Mouse (Mus musculus): ENCODE data around the gene Phf19. TPM values are rescaled to one million over a fixed set of nuclear protein-coding genes. Genes with fewer than 3 reads are reported as not detected.
A peak's percentile ranks its signal among the peaks of the same experiment; 100 is the strongest.

Gene Phf19
- polyA plus RNA-seq, 1 experiment = 1.8 TPM

DNA sequence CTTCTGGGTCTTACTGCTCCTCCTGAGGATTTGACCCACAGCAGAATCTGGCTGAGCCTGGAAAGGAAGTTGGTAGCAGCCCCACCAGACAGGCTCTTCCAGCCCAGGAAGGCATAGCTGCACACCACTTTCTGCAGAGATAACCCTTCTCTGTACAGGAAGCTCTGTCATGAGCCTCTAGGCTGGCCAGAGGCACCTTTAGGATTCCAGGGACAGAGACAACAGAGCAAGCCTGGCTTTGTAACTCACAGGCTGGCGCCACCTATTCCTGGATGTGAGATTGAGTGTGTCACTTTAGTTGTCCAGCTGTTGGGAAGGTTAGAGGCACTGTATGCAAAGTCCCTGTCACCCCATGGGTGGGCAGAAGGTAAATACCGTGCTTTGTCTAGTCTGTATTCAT, 1.3 kb upstream of the Phf19 start:
- H3K4me3 ChIP-seq (replicated peaks) = no peak overlapping the region
- peaks cover 25% of the 10 kb centered on the region for H3K36me3 ChIP-seq (ENCODE audit: control insufficient read depth)
- TF ChIP-seq GATA1 (IDR thresholded peaks at IDR 0.05; ENCODE audit: low read length) (no peak), TAL1 (IDR thresholded peaks at IDR 0.05; ENCODE audit: low read length) (no peak)
- peaks cover 47% of the 10 kb centered on the region for H3K27me3 ChIP-seq (ENCODE audit: control insufficient read depth)
- H3K9me3 ChIP-seq (ENCODE audit: control insufficient read depth, low read length) = no peaks in the 10 kb centered on the region
- H3K4me1 ChIP-seq (ENCODE audit: control insufficient read depth) = peaks cover 33% of the 10 kb centered on the region

DNA sequence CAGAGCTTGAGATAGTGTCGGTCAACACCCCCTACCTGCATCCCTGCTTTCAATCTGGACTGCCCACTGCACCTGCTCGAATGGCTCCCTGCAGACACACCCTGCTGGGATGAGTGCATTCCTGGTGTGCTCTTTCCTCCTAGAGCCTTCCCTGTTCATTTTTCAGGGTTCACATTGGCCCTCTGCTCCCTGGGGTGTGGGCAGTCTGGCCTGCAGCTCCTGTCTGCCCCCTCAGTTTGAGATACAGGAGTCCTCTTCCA, 927 bp upstream of the Phf19 start:
- TF ChIP-seq TAL1 (IDR thresholded peaks at IDR 0.05; ENCODE audit: low read length) (no peak), GATA1 (IDR thresholded peaks at IDR 0.05; ENCODE audit: low read length) (no peak)
- Histone ChIP-seq H3K4me3 (replicated peaks) (peak overlapping the region; percentile 68), H3K36me3 (ENCODE audit: control insufficient read depth) (peaks cover 28% of the 10 kb centered on the region), H3K9me3 (ENCODE audit: control insufficient read depth, low read length) (no peaks in the 10 kb centered on the region), H3K4me1 (ENCODE audit: control insufficient read depth) (peaks cover 33% of the 10 kb centered on the region), H3K27me3 (ENCODE audit: control insufficient read depth) (peaks cover 47% of the 10 kb centered on the region)

DNA sequence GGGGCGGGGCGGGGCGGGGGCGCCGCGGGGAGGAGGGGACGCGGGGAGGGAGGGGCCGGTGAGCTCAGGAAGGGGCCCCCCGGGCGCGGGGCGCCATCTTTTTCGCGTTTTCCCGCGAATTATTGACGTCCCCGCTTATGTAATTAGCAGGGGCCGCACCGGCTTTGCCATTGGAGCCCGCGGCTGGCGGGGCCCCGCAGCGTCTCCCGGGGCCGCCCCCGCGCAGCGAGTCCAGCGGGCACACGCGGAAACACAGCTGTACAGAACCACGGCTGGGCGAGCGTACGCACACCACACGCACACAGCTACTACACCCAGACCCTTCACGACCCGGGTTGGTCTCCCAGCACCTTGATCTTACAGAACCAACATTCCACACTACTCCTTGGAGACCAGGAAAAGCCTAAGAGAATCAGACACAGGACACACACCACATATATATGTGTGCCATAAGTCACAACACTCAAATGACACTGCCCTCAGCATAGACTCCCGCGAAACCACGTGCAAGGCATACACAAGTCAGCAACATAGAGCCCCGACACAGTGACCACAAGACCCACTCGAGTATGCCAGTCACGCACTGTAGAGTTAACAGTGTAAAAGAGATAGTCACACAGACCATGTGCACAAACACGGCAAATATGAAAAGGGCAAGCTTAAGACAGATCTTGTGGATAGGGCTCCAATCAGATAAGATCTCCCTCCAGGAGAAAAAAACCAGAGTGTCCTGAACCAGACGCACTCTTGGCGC, 420 bp upstream of the Phf19 start:
- H3K4me3 ChIP-seq (replicated peaks) = peak overlapping the region; percentile 68
- peaks cover 47% of the 10 kb centered on the region for H3K27me3 ChIP-seq (ENCODE audit: control insufficient read depth)
- peaks cover 34% of the 10 kb centered on the region for H3K36me3 ChIP-seq (ENCODE audit: control insufficient read depth)
- no peaks in the 10 kb centered on the region for H3K9me3 ChIP-seq (ENCODE audit: control insufficient read depth, low read length)
- peaks cover 33% of the 10 kb centered on the region for H3K4me1 ChIP-seq (ENCODE audit: control insufficient read depth)
- TF ChIP-seq TAL1 (IDR thresholded peaks at IDR 0.05; ENCODE audit: low read length) (no peak), GATA1 (IDR thresholded peaks at IDR 0.05; ENCODE audit: low read length) (peak; percentile 62)

DNA sequence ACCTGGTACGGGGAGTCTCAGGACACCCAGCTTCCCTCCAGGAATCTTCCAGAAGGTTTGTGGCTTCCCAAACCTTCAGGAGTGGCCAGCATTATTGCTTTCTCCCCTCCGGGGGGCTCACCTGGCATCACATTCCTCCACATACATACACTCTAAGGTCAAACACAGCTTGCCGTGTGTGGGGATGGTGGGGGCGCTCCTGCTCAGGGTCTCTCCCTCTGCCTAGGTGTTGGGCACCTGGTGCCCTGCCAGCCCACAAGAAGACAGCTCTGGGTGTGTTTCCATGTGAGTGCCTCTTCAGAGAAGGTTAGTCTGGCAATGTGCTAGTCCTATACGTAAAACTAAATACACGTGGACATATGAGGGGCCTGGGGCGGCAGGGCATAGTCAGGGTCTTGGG, 1.2 kb downstream of the Phf19 start:
- Histone ChIP-seq H3K27me3 (ENCODE audit: control insufficient read depth) (peaks cover 41% of the 10 kb centered on the region), H3K4me3 (replicated peaks) (peak overlapping the region; percentile 68)
- TF ChIP-seq TAL1 (IDR thresholded peaks at IDR 0.05; ENCODE audit: low read length) = no peak
- no peak for TF ChIP-seq GATA1 (IDR thresholded peaks at IDR 0.05; ENCODE audit: low read length)

DNA sequence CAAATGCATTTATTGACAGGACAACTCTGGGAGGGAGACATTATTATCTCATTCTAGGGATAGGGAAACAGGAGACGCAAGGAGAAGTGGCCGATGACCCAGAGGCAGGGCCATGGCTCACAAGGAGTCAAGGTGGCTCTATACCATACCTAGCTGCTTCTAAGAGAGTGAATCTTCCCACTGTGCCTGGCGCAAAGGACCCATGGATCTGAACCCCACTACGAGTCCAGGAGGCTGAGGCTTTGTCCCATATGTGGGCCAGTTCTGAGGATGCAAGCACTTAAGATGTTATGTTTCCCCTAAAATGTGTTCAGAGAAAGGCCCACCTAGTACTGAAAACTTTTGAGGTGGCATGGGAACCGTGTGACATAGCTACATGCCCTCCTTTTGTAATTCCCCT, 2.0 kb downstream of the Phf19 start:
- Histone ChIP-seq H3K9me3 (ENCODE audit: control insufficient read depth, low read length) (no peaks in the 10 kb centered on the region), H3K27me3 (ENCODE audit: control insufficient read depth) (peaks cover 34% of the 10 kb centered on the region), H3K36me3 (ENCODE audit: control insufficient read depth) (peaks cover 53% of the 10 kb centered on the region), H3K4me1 (ENCODE audit: control insufficient read depth) (peaks cover 41% of the 10 kb centered on the region), H3K4me3 (replicated peaks) (no peak overlapping the region)
- TF ChIP-seq TAL1 (IDR thresholded peaks at IDR 0.05; ENCODE audit: low read length) = no peak

More for the DNA sequence above, 1.2 kb downstream of the Phf19 start:
- H3K36me3 ChIP-seq (ENCODE audit: control insufficient read depth) = peaks cover 47% of the 10 kb centered on the region
- H3K4me1 ChIP-seq (ENCODE audit: control insufficient read depth) = peaks cover 35% of the 10 kb centered on the region
- H3K9me3 ChIP-seq (ENCODE audit: control insufficient read depth, low read length) = no peaks in the 10 kb centered on the region

DNA sequence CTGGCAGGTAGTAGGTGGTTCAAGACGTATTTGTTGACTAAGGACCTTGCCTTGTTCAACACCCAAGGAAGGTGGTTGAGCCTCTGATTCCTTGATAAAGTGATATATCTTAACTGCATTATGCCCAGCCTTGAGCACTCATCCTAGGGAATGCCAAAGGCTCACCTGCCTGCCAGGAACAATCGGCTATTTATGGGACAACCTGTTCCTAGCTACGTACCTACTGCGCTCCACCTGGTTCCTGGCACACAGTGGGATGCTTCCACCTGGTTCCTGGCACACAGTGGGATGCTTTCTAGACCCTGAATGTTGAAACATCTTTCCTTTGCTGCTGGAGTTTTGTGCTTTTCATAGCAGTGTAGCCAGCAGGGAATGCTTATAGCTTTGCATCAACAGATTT, 4.1 kb downstream of the Phf19 start:
- H3K27me3 ChIP-seq (ENCODE audit: control insufficient read depth) = peaks cover 21% of the 10 kb centered on the region
- TF ChIP-seq GATA1 (IDR thresholded peaks at IDR 0.05; ENCODE audit: low read length) = no peak
- TF ChIP-seq TAL1 (IDR thresholded peaks at IDR 0.05; ENCODE audit: low read length) = no peak
- H3K9me3 ChIP-seq (ENCODE audit: control insufficient read depth, low read length) = no peaks in the 10 kb centered on the region
- H3K36me3 ChIP-seq (ENCODE audit: control insufficient read depth) = peaks cover 60% of the 10 kb centered on the region
- peaks cover 55% of the 10 kb centered on the region for H3K4me1 ChIP-seq (ENCODE audit: control insufficient read depth)
- no peak overlapping the region for H3K4me3 ChIP-seq (replicated peaks)

DNA sequence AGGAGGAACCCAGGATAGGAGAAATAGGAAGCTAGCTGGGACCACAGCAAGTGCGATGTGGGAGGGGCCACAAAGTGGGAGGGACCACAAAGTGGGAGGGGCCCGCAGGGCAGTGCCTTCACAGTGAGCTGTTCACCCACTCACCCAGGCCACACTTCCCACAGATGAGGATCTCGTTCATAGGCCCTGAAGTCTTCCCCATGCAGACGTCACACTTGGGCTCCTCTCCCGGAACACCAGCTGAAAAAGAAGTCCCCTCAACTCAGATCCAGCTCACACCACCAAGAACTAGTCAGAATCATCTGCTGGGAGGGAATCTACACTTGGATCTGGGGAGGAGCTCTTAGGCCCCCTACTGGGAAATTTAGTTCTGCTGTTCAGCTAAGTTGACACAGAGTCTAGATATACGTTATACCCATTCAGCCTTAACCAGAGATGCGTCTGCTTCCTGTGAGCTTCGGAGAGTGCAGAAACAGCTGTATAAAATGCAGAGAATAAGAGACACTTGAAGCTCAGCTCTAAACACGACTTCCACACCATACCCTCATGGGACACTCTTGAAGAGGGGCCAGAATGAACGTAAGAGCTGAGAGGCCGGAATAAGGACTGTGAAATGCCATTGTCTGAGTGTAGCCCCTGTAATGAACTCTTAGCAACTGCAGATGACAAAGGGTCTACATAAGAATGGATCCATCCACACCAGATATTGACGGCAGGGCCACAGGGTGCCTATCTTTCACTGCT, 6.8 kb downstream of the Phf19 start:
- H3K27me3 ChIP-seq (ENCODE audit: control insufficient read depth) = no peaks in the 10 kb centered on the region
- TF ChIP-seq GATA1 (IDR thresholded peaks at IDR 0.05; ENCODE audit: low read length) (no peak), TAL1 (IDR thresholded peaks at IDR 0.05; ENCODE audit: low read length) (no peak)
- H3K4me1 ChIP-seq (ENCODE audit: control insufficient read depth) = peaks cover 50% of the 10 kb centered on the region
- no peak overlapping the region for H3K4me3 ChIP-seq (replicated peaks)
- no peaks in the 10 kb centered on the region; the same call in 1 of the 2 replicates for H3K9me3 ChIP-seq (ENCODE audit: control insufficient read depth, low read length)
- peaks cover 77% of the 10 kb centered on the region for H3K36me3 ChIP-seq (ENCODE audit: control insufficient read depth)

DNA sequence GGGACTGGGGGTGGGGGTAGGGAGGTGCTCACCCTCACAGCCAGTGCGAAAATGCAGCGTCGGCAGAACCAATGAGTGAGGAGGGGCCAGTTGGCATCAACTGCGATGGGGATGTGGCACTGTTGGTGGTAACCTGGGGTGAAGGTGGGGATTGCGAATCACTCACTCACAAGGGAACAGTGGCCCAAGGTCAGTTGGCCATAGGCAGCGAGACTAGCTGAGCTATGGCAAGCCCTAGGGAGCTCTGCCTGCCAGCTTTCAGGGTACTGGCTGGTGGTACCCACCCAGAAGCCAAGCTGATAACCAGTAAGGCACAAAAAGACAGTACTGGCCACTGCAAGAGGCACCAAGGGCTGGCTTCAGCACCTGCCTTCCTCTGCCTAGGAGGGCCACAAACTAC, 7.4 kb downstream of the Phf19 start:
- Histone ChIP-seq H3K4me3 (replicated peaks) (no peak overlapping the region), H3K9me3 (ENCODE audit: control insufficient read depth, low read length) (peaks cover 3% of the 10 kb centered on the region; the same call in 1 of the 2 replicates), H3K4me1 (ENCODE audit: control insufficient read depth) (peaks cover 48% of the 10 kb centered on the region), H3K27me3 (ENCODE audit: control insufficient read depth) (no peaks in the 10 kb centered on the region), H3K36me3 (ENCODE audit: control insufficient read depth) (peaks cover 75% of the 10 kb centered on the region)
- TF ChIP-seq GATA1 (IDR thresholded peaks at IDR 0.05; ENCODE audit: low read length) = no peak
- no peak for TF ChIP-seq TAL1 (IDR thresholded peaks at IDR 0.05; ENCODE audit: low read length)

DNA sequence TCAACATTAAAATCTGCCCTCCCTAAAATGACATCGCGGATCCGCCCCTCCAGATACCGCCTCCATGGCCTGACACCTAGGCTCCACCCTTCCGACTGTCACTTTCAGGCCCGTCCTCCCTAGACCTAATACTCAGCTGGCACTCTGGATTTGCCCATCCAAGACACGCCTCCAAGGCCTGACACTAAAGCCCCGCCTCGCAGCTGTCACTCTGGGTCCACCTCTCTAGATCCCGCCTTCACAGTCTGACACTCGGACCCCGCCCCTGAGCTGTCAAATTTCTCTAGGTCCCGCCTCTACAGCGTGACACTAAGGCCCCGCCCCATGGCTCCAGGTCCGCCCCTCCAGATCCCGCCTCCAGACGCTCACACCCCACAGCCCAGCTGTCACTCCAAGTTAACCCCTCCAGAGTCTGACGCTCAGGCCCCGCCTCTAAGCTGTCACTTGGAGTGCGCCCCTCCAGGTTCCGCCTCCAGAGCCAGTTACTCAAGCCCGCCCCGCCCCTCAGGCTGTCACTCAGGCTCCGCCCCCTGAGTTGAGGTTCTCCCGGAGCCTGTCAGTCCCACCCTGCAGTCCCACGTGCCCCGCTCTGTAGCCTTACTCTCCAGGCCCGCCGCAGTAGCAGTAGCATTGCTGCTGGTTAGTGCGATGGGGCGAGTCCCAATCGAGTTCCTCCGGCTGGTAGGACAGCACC, 8.8 kb downstream of the Phf19 start:
- Histone ChIP-seq H3K4me1 (ENCODE audit: control insufficient read depth) (peaks cover 46% of the 10 kb centered on the region), H3K9me3 (ENCODE audit: control insufficient read depth, low read length) (peaks cover 3% of the 10 kb centered on the region; the same call in 1 of the 2 replicates), H3K27me3 (ENCODE audit: control insufficient read depth) (no peaks in the 10 kb centered on the region), H3K36me3 (ENCODE audit: control insufficient read depth) (peaks cover 75% of the 10 kb centered on the region), H3K4me3 (replicated peaks) (peak overlapping the region; percentile 65)
- no peak for TF ChIP-seq TAL1 (IDR thresholded peaks at IDR 0.05; ENCODE audit: low read length)
